Mouse (Mus musculus) myocyte (in vitro differentiated cells): ENCODE results near the gene Rab3il1.

Experiments used
- CEBPB ChIP-seq: IDR thresholded peaks from 2 replicates; pipeline ENCODE4 v1.6.1; 2011; ENCODE audit warnings: mild to moderate bottlenecking, moderate library complexity; ENCODE audit not compliant: poor library complexity, insufficient read depth, severe bottlenecking
- MAX ChIP-seq: IDR thresholded peaks from one replicate; pipeline ENCODE4 v1.6.1; 2011; ENCODE audit warnings: low read depth, mild to moderate bottlenecking, control low read depth
- POLR2A ChIP-seq: IDR thresholded peaks from one replicate; pipeline ENCODE4 v1.6.1; 2011; ENCODE audit warnings: low read depth, mild to moderate bottlenecking, control low read depth, moderate library complexity; ENCODE audit not compliant: insufficient read length
- USF1 ChIP-seq: IDR thresholded peaks from one replicate; pipeline ENCODE4 v1.6.1; 2011; ENCODE audit warnings: low read depth, mild to moderate bottlenecking, control low read depth, moderate library complexity

- no peak for TF ChIP-seq USF1
- no peak for TF ChIP-seq CEBPB
- TF ChIP-seq MAX = no peak
- no peak for TF ChIP-seq POLR2A
Observed at GRCm38 (mm10) chr19:9987593-9987992, 13.9 kb upstream of the Rab3il1 start.
